Mouse (Mus musculus) C2C12 (cell line): ENCODE data around the gene Abcd3.

Experiments used
- CEBPB ChIP-seq: IDR thresholded peaks from one replicate; pipeline ENCODE4 v1.6.1; 2011; ENCODE audit warnings: low read depth, mild to moderate bottlenecking, control low read depth, moderate library complexity
- CTCF ChIP-seq: IDR thresholded peaks from one replicate; pipeline ENCODE4 v1.5.1; 2011; ENCODE audit not compliant: control insufficient read depth, insufficient read depth, insufficient read length
- MAX ChIP-seq: IDR thresholded peaks from one replicate; pipeline ENCODE4 v1.6.1; 2011; ENCODE audit warnings: mild to moderate bottlenecking, control low read depth
- MYOG ChIP-seq: IDR thresholded peaks from one replicate; pipeline ENCODE4 v1.6.1; 2011; ENCODE audit not compliant: control insufficient read depth, insufficient read length; ENCODE audit errors: extremely low read depth
- USF1 ChIP-seq: IDR thresholded peaks from one replicate; pipeline ENCODE4 v1.6.1; 2011; ENCODE audit warnings: low read depth, mild to moderate bottlenecking, control low read depth, moderate library complexity

DNA sequence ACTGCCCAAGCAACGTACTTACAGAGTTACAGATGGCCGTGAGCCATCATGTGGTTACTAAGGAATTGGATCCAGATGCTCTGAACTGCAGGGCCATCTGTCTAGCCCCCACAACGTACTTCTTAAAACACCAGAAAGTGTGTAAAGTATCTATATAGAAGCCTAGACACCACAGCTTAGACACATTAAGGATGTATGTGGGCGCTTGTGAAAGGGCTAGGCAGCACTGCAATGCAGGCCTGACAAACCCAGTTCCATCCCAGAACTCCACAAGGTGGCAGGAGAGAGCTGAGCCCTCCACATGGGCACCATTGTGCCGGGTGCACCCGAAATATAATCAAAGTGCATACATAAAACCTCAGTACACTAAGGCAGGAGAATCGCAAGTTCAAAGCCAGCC, 37.2 kb downstream of the Abcd3 start:
- TF ChIP-seq MAX (no peak), CTCF (peak; percentile 60), MYOG (no peak), USF1 (no peak), CEBPB (no peak)
